Mouse (Mus musculus) adrenal gland, adult (tissue): ENCODE results near the gene Rinl.
A peak's percentile ranks its signal among the peaks of the same experiment; 100 is the strongest.

Experiments
- DNase-seq, 2 experiments: peaks; one replicate each; pipeline ENCODE4 v3.0.0; 2022 to 2023; ENCODE audit warnings: low spot score in 1 of 2; ENCODE audit not compliant: inconsistent age in 2 of 2

Rinl gene

GRCm38 (mm10) chr7:28780067-28780658 is 8.6 kb upstream of the Rinl start:
- peak; percentile 86 to 96 for DNase-seq

- DNase-seq, result peak; percentile 64 to 70
Observed at GRCm38 (mm10) chr7:28780857-28781256, 7.9 kb upstream of the Rinl start.

GRCm38 (mm10) chr7:28781261-28781663 is 7.5 kb upstream of the Rinl start:
- peak in 1 of 2 experiments; percentile 51 for DNase-seq

GRCm38 (mm10) chr7:28785161-28785560 is 3.6 kb upstream of the Rinl start:
- DNase-seq, result no peak

GRCm38 (mm10) chr7:28787884-28788283 is 885 bp upstream of the Rinl start:
- no peak for DNase-seq

- DNase-seq, result no peak
Observed at GRCm38 (mm10) chr7:28789235-28789634, 466 bp downstream of the Rinl start.

GRCm38 (mm10) chr7:28790066-28790806 is 1.5 kb downstream of the Rinl start:
- peak in 1 of 2 experiments; percentile 59 for DNase-seq

- DNase-seq, result peak in 1 of 2 experiments; percentile 51
Observed at GRCm38 (mm10) chr7:28791706-28792105, 2.9 kb downstream of the Rinl start.

GRCm38 (mm10) chr7:28792391-28793185 is 3.8 kb downstream of the Rinl start:
- peak in 1 of 2 experiments; percentile 39 for DNase-seq

- peak in 1 of 2 experiments; percentile 67 for DNase-seq
Observed at GRCm38 (mm10) chr7:28793834-28794233, 5.1 kb downstream of the Rinl start.

GRCm38 (mm10) chr7:28794496-28794895 is 5.7 kb downstream of the Rinl start:
- DNase-seq, result no peak

GRCm38 (mm10) chr7:28795832-28796231 is 7.1 kb downstream of the Rinl start:
- DNase-seq, result peak in 1 of 2 experiments; percentile 61

- peak; percentile 91 to 95 for DNase-seq
Observed at GRCm38 (mm10) chr7:28796562-28796975, 7.8 kb downstream of the Rinl start.

GRCm38 (mm10) chr7:28799994-28800393 is 11.2 kb downstream of the Rinl start:
- DNase-seq, result no peak

GRCm38 (mm10) chr7:28801451-28801850 is 12.7 kb downstream of the Rinl start:
- DNase-seq, result no peak

GRCm38 (mm10) chr7:28801901-28802670 is 13.3 kb downstream of the Rinl start:
- DNase-seq, result peak in 1 of 2 experiments; percentile 61

GRCm38 (mm10) chr7:28802846-28803588 is 14.2 kb downstream of the Rinl start:
- DNase-seq, result peak in 1 of 2 experiments; percentile 47

- no peak for DNase-seq
Observed at GRCm38 (mm10) chr7:28803756-28804155, 15.0 kb downstream of the Rinl start.

GRCm38 (mm10) chr7:28806869-28807268 is 18.1 kb downstream of the Rinl start:
- peak; percentile 18 to 55 for DNase-seq

- peak; percentile 76 to 95 for DNase-seq
Observed at GRCm38 (mm10) chr7:28807641-28808220, 19.0 kb downstream of the Rinl start.
